Mouse (Mus musculus) lung, embryonic 15.5 days (tissue): ENCODE measurements around the gene Paqr9. TPM values are rescaled to one million over a fixed set of nuclear protein-coding genes. Genes with fewer than 3 reads are reported as not detected.

ENCODE experiments used
- ATAC-seq: fragments of 200-750 bp; cut with Nextera tagmentation; 2 replicates; pipeline ENCODE4 v1.8.0; 2017; ENCODE audit warnings: moderate number of reproducible peaks, borderline replicate concordance; ENCODE audit not compliant: low FRiP score, low TSS enrichment; ENCODE audit errors: extremely low read depth
- H3K27ac ChIP-seq: fragments of 300-500 bp; sonication (generic); 2 replicates; pipeline ENCODE4 v1.5.1; 2015; ENCODE audit warnings: moderate library complexity, mild to moderate bottlenecking, inconsistent platforms
- H3K27me3 ChIP-seq: fragments of 300-500 bp; sonication (generic); 2 replicates; pipeline ENCODE4 v1.6.1; 2015; ENCODE audit warnings: inconsistent platforms
- H3K36me3 ChIP-seq: fragments of 300-500 bp; sonication (generic); 2 replicates; pipeline ENCODE4 v1.6.1; 2015; ENCODE audit warnings: inconsistent platforms
- H3K4me1 ChIP-seq: fragments of 300-500 bp; sonication (generic); 2 replicates; pipeline ENCODE4 v1.6.1; 2015; ENCODE audit warnings: inconsistent platforms
- H3K4me2 ChIP-seq: fragments of 300-500 bp; sonication (generic); 2 replicates; pipeline ENCODE4 v1.6.1; 2015; ENCODE audit warnings: inconsistent platforms, mild to moderate bottlenecking, moderate library complexity
- H3K4me3 ChIP-seq: fragments of 300-500 bp; sonication (generic); 2 replicates; pipeline ENCODE4 v1.5.1; 2015; ENCODE audit warnings: mild to moderate bottlenecking, inconsistent platforms
- H3K9ac ChIP-seq: fragments of 300-500 bp; sonication (generic); 2 replicates; pipeline ENCODE4 v1.6.1; 2015; ENCODE audit warnings: inconsistent platforms
- H3K9me3 ChIP-seq: fragments of 300-500 bp; sonication (generic); 2 replicates; pipeline ENCODE4 v1.6.1; 2016; ENCODE audit warnings: inconsistent platforms
- WGBS: fragments of 180-500 bp; shearing (Covaris S2); methylation state at CpG from one replicate; pipeline ENCODE4 v1.1.7; 2015; 5-methylcytosine and 5-hydroxymethylcytosine counted together
- polyA plus RNA-seq: library from polyadenylated mRNA; unstranded; fragments of >200 nt; fragmentation: Nextera tagmentation; extraction: Ambion mirVana; gene quantifications from 2 replicates; pipeline ENCODE4 v1.2.1, GENCODE M21; 2015

Paqr9 gene
- polyA plus RNA-seq, 1 experiment from 2014 or later = 0.12 TPM

GRCm38 (mm10) chr9:95588070-95588469 lies 28.6 kb downstream of the Paqr9 start:
- no peak overlapping the region for H3K4me2 ChIP-seq
- H3K9me3 ChIP-seq = no peaks in the 10 kb centered on the region
- no peak overlapping the region for H3K27ac ChIP-seq
- no peak overlapping the region for H3K9ac ChIP-seq
- 81% methylated on average over 7 of the region's 7 CpGs for WGBS
- H3K27me3 ChIP-seq = peaks cover 1% of the 10 kb centered on the region; the same call in 1 of the 2 replicates
- H3K4me1 ChIP-seq = no peaks in the 10 kb centered on the region
- H3K4me3 ChIP-seq = no peak overlapping the region
- ATAC-seq = no peak
- no peaks in the 10 kb centered on the region for H3K36me3 ChIP-seq

- Histone ChIP-seq H3K4me3 (no peak overlapping the region), H3K4me1 (no peaks in the 10 kb centered on the region), H3K27me3 (peaks cover 4% of the 10 kb centered on the region), H3K4me2 (no peak overlapping the region), H3K36me3 (no peaks in the 10 kb centered on the region), H3K9me3 (no peaks in the 10 kb centered on the region), H3K27ac (no peak overlapping the region), H3K9ac (no peak overlapping the region)
- 81% methylated on average over 4 of the region's 4 CpGs for WGBS
- no peak for ATAC-seq
Observed at GRCm38 (mm10) chr9:95594291-95594690, 34.8 kb downstream of the Paqr9 start.

GRCm38 (mm10) chr9:95597466-95598178 lies 38.2 kb downstream of the Paqr9 start:
- no peak for ATAC-seq
- no peaks in the 10 kb centered on the region for H3K4me1 ChIP-seq

GRCm38 (mm10) chr9:95598179-95598721 lies 38.8 kb downstream of the Paqr9 start:
- H3K27me3 ChIP-seq = peaks cover 4% of the 10 kb centered on the region
- no peak overlapping the region for H3K27ac ChIP-seq
- H3K4me3 ChIP-seq = no peak overlapping the region
- peak overlapping the region; percentile 29 for H3K4me2 ChIP-seq
- H3K4me1 ChIP-seq = no peaks in the 10 kb centered on the region
- H3K9ac ChIP-seq = no peak overlapping the region
- 33% methylated on average over 19 of the region's 19 CpGs for WGBS
- no peaks in the 10 kb centered on the region for H3K36me3 ChIP-seq
- no peak for ATAC-seq
- no peaks in the 10 kb centered on the region for H3K9me3 ChIP-seq

More at GRCm38 (mm10) chr9:95597466-95598178, 38.2 kb downstream of the Paqr9 start:
- Histone ChIP-seq H3K4me2 (peak overlapping the region; percentile 29), H3K9ac (no peak overlapping the region), H3K27me3 (peaks cover 4% of the 10 kb centered on the region), H3K27ac (no peak overlapping the region), H3K36me3 (no peaks in the 10 kb centered on the region), H3K9me3 (no peaks in the 10 kb centered on the region), H3K4me3 (no peak overlapping the region)
- WGBS = 38% methylated on average over 13 of the region's 13 CpGs

GRCm38 (mm10) chr9:95599399-95599798 lies 39.9 kb downstream of the Paqr9 start:
- Histone ChIP-seq H3K4me1 (no peaks in the 10 kb centered on the region), H3K27me3 (peaks cover 4% of the 10 kb centered on the region), H3K36me3 (no peaks in the 10 kb centered on the region), H3K9me3 (no peaks in the 10 kb centered on the region), H3K4me2 (no peak overlapping the region), H3K9ac (no peak overlapping the region), H3K4me3 (no peak overlapping the region), H3K27ac (no peak overlapping the region)
- no peak for ATAC-seq
- WGBS = 77% methylated on average over 4 of the region's 4 CpGs

GRCm38 (mm10) chr9:95602849-95603248 lies 43.4 kb downstream of the Paqr9 start:
- 51% methylated on average over 3 of the region's 3 CpGs for WGBS
- Histone ChIP-seq H3K36me3 (no peaks in the 10 kb centered on the region), H3K4me1 (no peaks in the 10 kb centered on the region), H3K9ac (no peak overlapping the region), H3K27ac (no peak overlapping the region), H3K4me2 (no peak overlapping the region), H3K9me3 (no peaks in the 10 kb centered on the region), H3K4me3 (no peak overlapping the region), H3K27me3 (peaks cover 4% of the 10 kb centered on the region)
- ATAC-seq = no peak

GRCm38 (mm10) chr9:95603316-95603715 lies 43.9 kb downstream of the Paqr9 start:
- no peaks in the 10 kb centered on the region for H3K36me3 ChIP-seq
- H3K27me3 ChIP-seq = peaks cover 2% of the 10 kb centered on the region
- ATAC-seq = no peak
- H3K4me1 ChIP-seq = no peaks in the 10 kb centered on the region
- no peak overlapping the region for H3K4me3 ChIP-seq
- H3K4me2 ChIP-seq = no peak overlapping the region
- H3K9me3 ChIP-seq = no peaks in the 10 kb centered on the region
- 72% methylated on average over 9 of the region's 9 CpGs for WGBS
- H3K27ac ChIP-seq = no peak overlapping the region
- no peak overlapping the region for H3K9ac ChIP-seq

GRCm38 (mm10) chr9:95607196-95607595 lies 47.7 kb downstream of the Paqr9 start:
- WGBS = 60% methylated on average over 5 of the region's 5 CpGs
- Histone ChIP-seq H3K4me2 (no peak overlapping the region), H3K4me3 (no peak overlapping the region), H3K9ac (no peak overlapping the region), H3K27ac (no peak overlapping the region), H3K36me3 (no peaks in the 10 kb centered on the region), H3K4me1 (no peaks in the 10 kb centered on the region), H3K9me3 (no peaks in the 10 kb centered on the region), H3K27me3 (no peaks in the 10 kb centered on the region)
- no peak for ATAC-seq

- no peak overlapping the region for H3K27ac ChIP-seq
- 73% methylated on average over 8 of the region's 8 CpGs for WGBS
- ATAC-seq = no peak
- H3K4me3 ChIP-seq = no peak overlapping the region
- H3K4me2 ChIP-seq = no peak overlapping the region
- no peaks in the 10 kb centered on the region for H3K27me3 ChIP-seq
- no peaks in the 10 kb centered on the region for H3K36me3 ChIP-seq
- H3K9me3 ChIP-seq = no peaks in the 10 kb centered on the region
- no peaks in the 10 kb centered on the region for H3K4me1 ChIP-seq
- H3K9ac ChIP-seq = no peak overlapping the region
Observed at GRCm38 (mm10) chr9:95612246-95612768, 52.9 kb downstream of the Paqr9 start.

- H3K4me1 ChIP-seq = no peaks in the 10 kb centered on the region
- no peak overlapping the region for H3K4me3 ChIP-seq
- peak overlapping the region; percentile 18; the same call in 1 of the 2 replicates for H3K4me2 ChIP-seq
- no peaks in the 10 kb centered on the region for H3K36me3 ChIP-seq
- no peak overlapping the region for H3K9ac ChIP-seq
- H3K27ac ChIP-seq = no peak overlapping the region
- no peak for ATAC-seq
- no peaks in the 10 kb centered on the region for H3K27me3 ChIP-seq
- 25% methylated on average over 9 of the region's 9 CpGs for WGBS
- H3K9me3 ChIP-seq = no peaks in the 10 kb centered on the region
Observed at GRCm38 (mm10) chr9:95613426-95614127, 54.1 kb downstream of the Paqr9 start.

- no peaks in the 10 kb centered on the region for H3K9me3 ChIP-seq
- no peak overlapping the region for H3K9ac ChIP-seq
- H3K4me3 ChIP-seq = no peak overlapping the region
- no peaks in the 10 kb centered on the region for H3K27me3 ChIP-seq
- 67% methylated on average over 14 of the region's 14 CpGs for WGBS
- H3K36me3 ChIP-seq = no peaks in the 10 kb centered on the region
- H3K27ac ChIP-seq = no peak overlapping the region
- ATAC-seq = no peak
- H3K4me2 ChIP-seq = no peak overlapping the region
- no peaks in the 10 kb centered on the region for H3K4me1 ChIP-seq
Observed at GRCm38 (mm10) chr9:95614861-95615615, 55.6 kb downstream of the Paqr9 start.
